In the genomic region with DNA sequence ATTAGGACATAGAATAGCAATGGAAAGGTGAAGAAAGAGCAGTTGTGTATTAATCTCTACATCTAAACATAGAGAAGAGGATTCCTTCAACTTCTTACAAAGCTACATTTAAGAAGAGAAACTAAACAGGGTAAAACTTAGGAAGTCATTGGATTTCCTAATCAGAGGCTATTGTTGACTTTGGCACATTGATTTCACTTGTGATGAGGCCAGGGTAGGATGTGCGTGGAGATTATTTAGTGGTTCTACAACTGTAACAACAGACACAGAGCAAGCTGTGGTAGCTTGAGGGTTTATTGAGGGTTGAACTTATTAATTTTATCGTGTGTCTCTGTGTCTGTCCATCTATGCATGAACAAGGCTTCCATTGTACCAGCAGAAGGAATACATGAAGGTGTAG, we compare ENCODE assay signal across 19 mouse cellular contexts. TPM values are rescaled to one million over a fixed set of nuclear protein-coding genes. Genes with fewer than 3 reads are reported as not detected.
DNase-seq lines count a peak whose midpoint lies in the region; ATAC-seq and TF ChIP-seq lines count a peak whose summit lies in the region.
"Had no signal": no experiment of that assay in that cellular context is flagged by ENCODE, and none has a peak within 500 bp of the region (broad histone marks: within the 10 kb centered on the region; RNA-seq: fewer than 3 reads in every experiment).

No protein-coding gene starts in this region.

- no peak overlapping the region for H3K27ac ChIP-seq in heart, adult 2 months
- H3K27ac ChIP-seq in kidney, postnatal 0 days = no peak overlapping the region
- no peak overlapping the region for H3K27ac ChIP-seq in kidney, embryonic 15.5 days
- H3K27ac ChIP-seq in CH12.LX (ENCODE audit: insufficient read depth, low read depth) = no peak overlapping the region
- no peak overlapping the region for H3K27ac ChIP-seq in cerebellum, adult 2 months (ENCODE audit: insufficient read depth, low read length)
- H3K27ac ChIP-seq: embryonic facial prominence, embryonic 10.5 days; forebrain, embryonic 13.5 days; heart, embryonic 13.5 days; hindbrain, embryonic 15.5 days had no signal

- H3K4me1 ChIP-seq in heart, adult 2 months (ENCODE audit: control insufficient read depth, insufficient read depth, low read length) = peaks cover 18% of the 10 kb centered on the region
- H3K4me1 ChIP-seq in kidney, postnatal 0 days (replicated peaks; ENCODE audit: insufficient read depth, low read length) = peaks cover 15% of the 10 kb centered on the region; the same call in 1 of the 2 replicates
- H3K4me1 ChIP-seq in kidney, embryonic 15.5 days = peaks cover 37% of the 10 kb centered on the region
- peaks cover 11 to 88% of the 10 kb centered on the region in 2 experiments for H3K4me1 ChIP-seq in CH12.LX (ENCODE audit: control insufficient read depth in 1 of 2, insufficient read depth in 2 of 2)
- peaks cover 5% of the 10 kb centered on the region; the same call in 1 of the 2 replicates for H3K4me1 ChIP-seq in cerebellum, adult 2 months (ENCODE audit: control insufficient read depth, insufficient read depth, low read length)

- no peak for TF ChIP-seq EP300 in heart, adult 2 months (IDR thresholded peaks at IDR 0.05; ENCODE audit: insufficient read depth, low read depth, low read length)
- TF ChIP-seq EP300 in CH12.LX (IDR thresholded peaks at IDR 0.05; ENCODE audit: low read length) = no peak

- intact Hi-C loops in heart, adult 2 months (cut with DNase I) = no loop called here

- no peaks in the 10 kb centered on the region for H3K9me3 ChIP-seq in kidney, postnatal 0 days (replicated peaks; ENCODE audit: low read length)
- H3K9me3 ChIP-seq in kidney, embryonic 15.5 days (replicated peaks) = no peaks in the 10 kb centered on the region
- no peaks in the 10 kb centered on the region for H3K9me3 ChIP-seq in CH12.LX (replicated peaks; ENCODE audit: low read length)
- H3K9me3 ChIP-seq: embryonic facial prominence, embryonic 10.5 days; forebrain, embryonic 13.5 days; heart, embryonic 13.5 days; hindbrain, embryonic 15.5 days had no signal

- no peak for TF ChIP-seq POLR2A in heart, adult 2 months (IDR thresholded peaks at IDR 0.05; ENCODE audit: insufficient read depth, low read depth, low read length)
- no peak for TF ChIP-seq POLR2A in CH12.LX (IDR thresholded peaks at IDR 0.05; ENCODE audit: low read depth, low read length)
- TF ChIP-seq POLR2A in cerebellum, adult 2 months (IDR thresholded peaks at IDR 0.05; ENCODE audit: borderline replicate concordance, insufficient read depth, low read length) = no peak

- H3K4me2 ChIP-seq in kidney, postnatal 0 days (ENCODE audit: low read length) = no peak overlapping the region
- H3K4me2 ChIP-seq in kidney, embryonic 15.5 days = no peak overlapping the region
- H3K4me2 ChIP-seq in CH12.LX (ENCODE audit: insufficient read depth, low read depth, poor library complexity, severe bottlenecking) = peak overlapping the region; percentile 74
- H3K4me2 ChIP-seq: forebrain, embryonic 13.5 days; heart, embryonic 13.5 days; hindbrain, embryonic 15.5 days had no signal

- dilution Hi-C loops in CH12.LX (cut with MboI; ENCODE audit: extremely low pct_ligation_motif_present, extremely low pct_unique_long_range_greater_than_20kb, low sequenced_read_pairs) = no loop called here

- H3K27me3 ChIP-seq in heart, adult 2 months (ENCODE audit: control insufficient read depth, insufficient read depth, low read length) = no peaks in the 10 kb centered on the region
- no peaks in the 10 kb centered on the region for H3K27me3 ChIP-seq in kidney, postnatal 0 days (ENCODE audit: insufficient read depth, low read length)
- H3K27me3 ChIP-seq in kidney, embryonic 15.5 days = no peaks in the 10 kb centered on the region
- no peaks in the 10 kb centered on the region for H3K27me3 ChIP-seq in CH12.LX (replicated peaks)
- no peaks in the 10 kb centered on the region for H3K27me3 ChIP-seq in cerebellum, adult 2 months (ENCODE audit: control insufficient read depth, insufficient read depth, low read length)
- H3K27me3 ChIP-seq: forebrain, embryonic 13.5 days; heart, embryonic 13.5 days; hindbrain, embryonic 15.5 days had no signal

- peaks cover 51% of the 10 kb centered on the region for H3K36me3 ChIP-seq in heart, adult 2 months (ENCODE audit: control insufficient read depth, insufficient read depth, low read length)
- peaks cover 5% of the 10 kb centered on the region; the same call in 1 of the 2 replicates for H3K36me3 ChIP-seq in kidney, postnatal 0 days (ENCODE audit: insufficient read depth, low read length)
- peaks cover 39% of the 10 kb centered on the region for H3K36me3 ChIP-seq in kidney, embryonic 15.5 days
- H3K36me3 ChIP-seq in CH12.LX (replicated peaks in 1 of 2; ENCODE audit: control insufficient read depth in 1 of 2, insufficient read depth in 1 of 2, low read length in 1 of 2) = peaks cover 0 to 27% of the 10 kb centered on the region in 2 experiments

- no peak for TF ChIP-seq CTCF in heart, adult 2 months (IDR thresholded peaks at IDR 0.05)
- no peak for TF ChIP-seq CTCF in kidney, postnatal 0 days (IDR thresholded peaks at IDR 0.05; ENCODE audit: low read depth)
- TF ChIP-seq CTCF in CH12.LX (conservative IDR thresholded peaks at IDR 0.05 in 1 of 2, IDR thresholded peaks at IDR 0.05 in 1 of 2; ENCODE audit: low read depth in 2 of 2, low read length in 2 of 2) = no peak
- TF ChIP-seq CTCF in cerebellum, adult 2 months (IDR thresholded peaks at IDR 0.05; ENCODE audit: borderline replicate concordance, insufficient read depth, low read depth, low read length) = no peak

- H3K79me2 ChIP-seq in heart, adult 2 months (replicated peaks; ENCODE audit: control insufficient read depth, insufficient read depth, low read length) = peaks cover 5% of the 10 kb centered on the region
- H3K79me2 ChIP-seq in CH12.LX (replicated peaks; ENCODE audit: control insufficient read depth, extremely low read depth, insufficient read depth, poor library complexity, severe bottlenecking) = peaks cover 4% of the 10 kb centered on the region

- peak; percentile 76 for DNase-seq in heart, adult 11 months
- no peak for DNase-seq in heart, adult 2 months
- DNase-seq in kidney, postnatal 0 days (ENCODE audit: low spot score) = peak; percentile 31
- DNase-seq in CH12.LX (ENCODE audit: extremely low read depth) = no peak
- DNase-seq in testis, postnatal 14 days (ENCODE audit: low spot score) = no peak
- DNase-seq in cerebellum, adult 2 months = no peak
- DNase-seq: adrenal gland, postnatal 10 days; cerebellum, adult 11 months; cerebellum, adult 9-10 months; cerebellum, postnatal 25 days; forebrain, postnatal 0 days; heart, postnatal 36 days had no signal

- no peak for ATAC-seq in kidney, postnatal 0 days (replicated peaks; ENCODE audit: low FRiP score, low read depth)
- no peak for ATAC-seq in kidney, embryonic 15.5 days (replicated peaks; ENCODE audit: low FRiP score)
- peak; percentile 36 for ATAC-seq in megakaryocyte, adult 5-6 weeks (ENCODE audit: poor library complexity, severe bottlenecking)
- ATAC-seq: forebrain, embryonic 13.5 days; forebrain, postnatal 0 days; intestine, embryonic 16.5 days had no signal

- 34% methylated on average over 2 of the region's 2 CpGs for WGBS in heart, adult 2 months
- 57% methylated on average over 2 of the region's 2 CpGs for WGBS in kidney, postnatal 0 days
- WGBS in kidney, embryonic 15.5 days = 73% methylated on average over 2 of the region's 2 CpGs
- 84% methylated on average over 2 of the region's 2 CpGs for WGBS in cerebellum, adult 2 months

- H3K4me3 ChIP-seq in heart, adult 2 months = no peak overlapping the region
- no peak overlapping the region for H3K4me3 ChIP-seq in kidney, postnatal 0 days (replicated peaks; ENCODE audit: low read depth, low read length)
- no peak overlapping the region for H3K4me3 ChIP-seq in kidney, embryonic 15.5 days (replicated peaks)
- no peak overlapping the region for H3K4me3 ChIP-seq in CH12.LX (replicated peaks in 1 of 3; ENCODE audit: low read depth in 2 of 3, low read length in 2 of 3, poor library complexity in 1 of 3)
- H3K4me3 ChIP-seq in cerebellum, adult 2 months (replicated peaks; ENCODE audit: insufficient read depth, low read depth, low read length) = no peak overlapping the region
- H3K4me3 ChIP-seq: embryonic facial prominence, embryonic 10.5 days; forebrain, embryonic 13.5 days; heart, embryonic 13.5 days; hindbrain, embryonic 15.5 days had no signal

- TF ChIP-seq RAD21 in CH12.LX (IDR thresholded peaks at IDR 0.05; ENCODE audit: low read depth, low read length) = no peak

- in situ Hi-C loops in CH12.LX (cut with MboI; ENCODE audit: low pct_ligation_motif_present, low pct_unique_long_range_greater_than_20kb, low sequenced_read_pairs) = loop anchor here (5.0 kb wide), 1 partner anchor 63 kb away; no protein-coding TSS in a partner anchor

- no peak overlapping the region for H3K9ac ChIP-seq in heart, adult 2 months (ENCODE audit: low read depth, low read length)
- no peak overlapping the region for H3K9ac ChIP-seq in kidney, postnatal 0 days (ENCODE audit: low read depth, low read length)
- no peak overlapping the region for H3K9ac ChIP-seq in kidney, embryonic 15.5 days
- H3K9ac ChIP-seq in CH12.LX (ENCODE audit: insufficient read depth, low read depth) = no peak overlapping the region
- H3K9ac ChIP-seq: forebrain, embryonic 13.5 days; forebrain, postnatal 0 days; heart, embryonic 13.5 days; hindbrain, embryonic 15.5 days had no signal

TF ChIP-seq in CH12.LX, 34 proteins besides CTCF, POLR2A, EP300 and RAD21 (continues in another document):
- TF ChIP-seq GABPA (IDR thresholded peaks at IDR 0.05; ENCODE audit: insufficient replicate concordance, low read depth, low read length) (no peak), ELF1 (IDR thresholded peaks at IDR 0.05; ENCODE audit: low read depth, low read length) (no peak), MAX (IDR thresholded peaks at IDR 0.05; ENCODE audit: low read length) (no peak), NELFE (IDR thresholded peaks at IDR 0.05; ENCODE audit: low read depth, low read length) (no peak), TBP (conservative IDR thresholded peaks at IDR 0.05; ENCODE audit: low read depth, low read length) (no peak), POLR2AphosphoS2 (IDR thresholded peaks at IDR 0.05; ENCODE audit: low read depth, low read length) (no peak), JUND (conservative IDR thresholded peaks at IDR 0.05; ENCODE audit: low read depth, low read length) (no peak), MYC (IDR thresholded peaks at IDR 0.05; ENCODE audit: low read depth, low read length) (no peak), MAZ (IDR thresholded peaks at IDR 0.05; ENCODE audit: low read depth, low read length) (no peak)

RNA-seq across cellular contexts. Expression of a gene that starts 7.8 kb away (rescaled TPM):
- total RNA-seq in heart, adult 2 months (2021) = 10 to 100 TPM; 13.6 to 14.0 TPM
- 7.5 and 9.8 TPM in 2 replicates for polyA plus RNA-seq in heart, adult 2 months (2012; rRNA removed)
- polyA plus RNA-seq in kidney, postnatal 0 days (2015; fragmentation: Nextera tagmentation; extraction: Ambion mirVana) = 7.1 and 7.6 TPM in 2 replicates
- polyA plus RNA-seq in kidney, embryonic 15.5 days (2015; fragmentation: Nextera tagmentation; extraction: Ambion mirVana) = 18.1 and 19.3 TPM in 2 replicates
- total RNA-seq in CH12.LX (2012; rRNA removed) = 3.5 and 3.8 TPM in 2 replicates
- 5.4 and 6.3 TPM in 2 replicates for total RNA-seq in CH12.LX (2014; rRNA removed)
- 16.5 and 18.9 TPM in 2 replicates for polyA plus RNA-seq in CH12.LX (2012; ENCODE audit: insufficient read length, low read depth)
- 21.0 and 24.3 TPM in 2 replicates for total RNA-seq in megakaryocyte, adult 5-6 weeks (2015)
- 8.8 and 13.5 TPM in 2 replicates for total RNA-seq in megakaryocyte, adult 5-6 weeks (2017)
- polyA plus RNA-seq in cerebellum, adult 2 months (2012; rRNA removed) = 14.2 and 15.5 TPM in 2 replicates

Comparison
In these comparisons a context has a peak if more than half of its experiments do, and no peak if none do; other contexts are left out.
1. DNase-seq: peak in heart, adult 11 months (single experiment) and kidney, postnatal 0 days (single experiment); none in heart, adult 2 months (0 of 2), CH12.LX (single experiment), testis, postnatal 14 days (single experiment) and cerebellum, adult 2 months (0 of 2).